Mouse (Mus musculus) small intestine, adult 2 months (tissue): ENCODE results near the gene Polr2c.

Experiments
- CTCF ChIP-seq: fragments of 200-500 bp; IDR thresholded peaks from 2 replicates; pipeline ENCODE4 v1.5.1; 2012; ENCODE audit warnings: low read depth, mild to moderate bottlenecking, control low read depth, inconsistent platforms, low read length, moderate library complexity, mixed read lengths; ENCODE audit not compliant: insufficient replicate concordance, insufficient read length; ENCODE audit errors: extremely low read depth
- POLR2A ChIP-seq: fragments of 200-500 bp; IDR thresholded peaks from 2 replicates; pipeline ENCODE4 v1.6.1; 2012; ENCODE audit warnings: low read depth, mild to moderate bottlenecking, control low read depth, inconsistent platforms, low read length, moderate library complexity

GRCm38 (mm10) chr8:94825170-94825569, 32.1 kb upstream of the Polr2c start:
- no peak for TF ChIP-seq CTCF
- no peak for TF ChIP-seq POLR2A
